Mouse (Mus musculus) frontal cortex, adult 2 months (tissue): Measurements from ENCODE around the gene Bzw1. TPM values are rescaled to one million over a fixed set of nuclear protein-coding genes. Genes with fewer than 3 reads are reported as not detected.

Experiments used
- DNase-seq, 2 experiments: peaks; one replicate each; pipeline ENCODE4 v3.0.0; 2022; ENCODE audit warnings: low spot score in 1 of 2; ENCODE audit errors: extremely low spot score in 1 of 2
- polyA plus RNA-seq: library from polyadenylated mRNA; depleted of rRNA; stranded (reverse); fragments of >200 nt; gene quantifications from 2 replicates; pipeline ENCODE4 v1.2.3, GENCODE M21; 2012; rRNA removed

Gene Bzw1
- polyA plus RNA-seq, 1 experiment, result 86.0 TPM

GRCm38 (mm10) chr1:58448396-58448795, 55.7 kb downstream of the Bzw1 start:
- DNase-seq, result no peak

GRCm38 (mm10) chr1:58454316-58454715, 61.6 kb downstream of the Bzw1 start:
- no peak for DNase-seq

Other genes starting within 250 kb of the Bzw1 start
- gene Aox4, start 182.5 kb upstream of the Bzw1 start, polyA plus RNA-seq, result 0.55 and 1.2 TPM in 2 replicates
- gene Aox2, start 114.6 kb upstream of the Bzw1 start, polyA plus RNA-seq, result 0.02 and 0.32 TPM in 2 replicates
- gene Clk1, start 31.2 kb downstream of the Bzw1 start, polyA plus RNA-seq, result 314 and 321 TPM in 2 replicates
- 19.3 and 25.4 TPM in 2 replicates for gene Nif3l1, start 52.3 kb downstream of the Bzw1 start, polyA plus RNA-seq
- gene Ppil3, start 52.6 kb downstream of the Bzw1 start, polyA plus RNA-seq, result 28.7 and 30.7 TPM in 2 replicates
- gene Orc2, start 112.2 kb downstream of the Bzw1 start, polyA plus RNA-seq, result 21.1 and 25.8 TPM in 2 replicates
- gene Fam126b, start 193.4 kb downstream of the Bzw1 start, polyA plus RNA-seq, result 21.3 and 24.3 TPM in 2 replicates
- 241 and 293 TPM in 2 replicates for gene Ndufb3, start 193.5 kb downstream of the Bzw1 start, polyA plus RNA-seq